Comparison of ENCODE assay signal across 7 mouse cellular contexts in genomic region chr5:103691624-103692530, GRCm38 (mm10). TPM values are rescaled to one million over a fixed set of nuclear protein-coding genes. Genes with fewer than 3 reads are reported as not detected.
DNase-seq lines count a peak whose midpoint lies in the region; ATAC-seq and TF ChIP-seq lines count a peak whose summit lies in the region.

Gene Aff1 (plus strand): TSS chr5:103692374.

- WGBS in embryonic facial prominence, embryonic 10.5 days: 2% methylated on average over 50 of the region's 50 CpGs
- WGBS in intestine, postnatal 0 days: 2% methylated on average over 50 of the region's 50 CpGs
- 4% methylated on average over 50 of the region's 50 CpGs for WGBS in limb, embryonic 10.5 days
- 5% methylated on average over 50 of the region's 50 CpGs for WGBS in midbrain, embryonic 12.5 days

- H3K27me3 ChIP-seq in embryonic facial prominence, embryonic 10.5 days (replicated peaks; ENCODE audit: low read depth, poor library complexity, severe bottlenecking): peaks cover 40% of the 10 kb centered on the region
- peaks cover 13% of the 10 kb centered on the region; the same call in 1 of the 2 replicates for H3K27me3 ChIP-seq in intestine, postnatal 0 days (replicated peaks; ENCODE audit: control insufficient read depth, insufficient read depth, low read length)
- H3K27me3 ChIP-seq in limb, embryonic 10.5 days (ENCODE audit: low read depth, poor library complexity, severe bottlenecking): peaks cover 34% of the 10 kb centered on the region
- peaks cover 44% of the 10 kb centered on the region for H3K27me3 ChIP-seq in midbrain, embryonic 12.5 days

- peak; percentile 98 for DNase-seq in adrenal gland, postnatal 14 days
- peak; percentile 91 for DNase-seq in embryonic facial prominence, embryonic 10.5 days (ENCODE audit: low spot score)
- no peak for DNase-seq in gonadal fat pad, adult 2 months (ENCODE audit: low read depth)
- DNase-seq in limb, embryonic 10.5 days (ENCODE audit: low spot score): peak; percentile 91
- peak; percentile 95 for DNase-seq in skeletal muscle tissue, adult 2 months (ENCODE audit: low read depth, low spot score)

- peak within 1 kb of the TSS; percentile 100 for H3K4me2 ChIP-seq in intestine, postnatal 0 days (replicated peaks; ENCODE audit: low read depth)
- peak within 1 kb of the TSS; percentile 99 for H3K4me2 ChIP-seq in midbrain, embryonic 12.5 days (replicated peaks)

- H3K36me3 ChIP-seq in embryonic facial prominence, embryonic 10.5 days (replicated peaks): no peaks in the 10 kb centered on the region
- H3K36me3 ChIP-seq in intestine, postnatal 0 days (ENCODE audit: control insufficient read depth, insufficient read depth): no peaks in the 10 kb centered on the region
- no peaks in the 10 kb centered on the region for H3K36me3 ChIP-seq in limb, embryonic 10.5 days
- no peaks in the 10 kb centered on the region for H3K36me3 ChIP-seq in midbrain, embryonic 12.5 days

- peak within 1 kb of the TSS; percentile 49 for H3K27ac ChIP-seq in embryonic facial prominence, embryonic 10.5 days (replicated peaks)
- H3K27ac ChIP-seq in intestine, postnatal 0 days (ENCODE audit: low read depth, low read length): peak within 1 kb of the TSS; percentile 42
- peak within 1 kb of the TSS; percentile 66 for H3K27ac ChIP-seq in limb, embryonic 10.5 days
- H3K27ac ChIP-seq in midbrain, embryonic 12.5 days (replicated peaks): no peak within 1 kb of the TSS

- peaks cover 22% of the 10 kb centered on the region for H3K4me1 ChIP-seq in embryonic facial prominence, embryonic 10.5 days
- no peaks in the 10 kb centered on the region for H3K4me1 ChIP-seq in intestine, postnatal 0 days (replicated peaks; ENCODE audit: control insufficient read depth, insufficient read depth, low read length)
- H3K4me1 ChIP-seq in limb, embryonic 10.5 days: peaks cover 22% of the 10 kb centered on the region
- H3K4me1 ChIP-seq in midbrain, embryonic 12.5 days: peaks cover 16% of the 10 kb centered on the region

- H3K4me3 ChIP-seq in embryonic facial prominence, embryonic 10.5 days: peak within 1 kb of the TSS; percentile 64
- H3K4me3 ChIP-seq in intestine, postnatal 0 days (ENCODE audit: low read depth, low read length): peak within 1 kb of the TSS; percentile 72
- H3K4me3 ChIP-seq in limb, embryonic 10.5 days: peak within 1 kb of the TSS; percentile 75
- H3K4me3 ChIP-seq in midbrain, embryonic 12.5 days: peak within 1 kb of the TSS; percentile 55

- TF ChIP-seq CTCF in intestine, postnatal 0 days (IDR thresholded peaks at IDR 0.05; ENCODE audit: low read depth): no peak

- H3K9ac ChIP-seq in intestine, postnatal 0 days (ENCODE audit: low read depth, low read length): peak within 1 kb of the TSS; percentile 60
- peak within 1 kb of the TSS; percentile 51 for H3K9ac ChIP-seq in midbrain, embryonic 12.5 days (replicated peaks)

- peak; percentile 89 for ATAC-seq in intestine, postnatal 0 days
- peak; percentile 92 for ATAC-seq in midbrain, embryonic 12.5 days (ENCODE audit: low FRiP score, low read depth)

- H3K9me3 ChIP-seq in embryonic facial prominence, embryonic 10.5 days: no peaks in the 10 kb centered on the region
- H3K9me3 ChIP-seq in intestine, postnatal 0 days (ENCODE audit: control insufficient read depth): no peaks in the 10 kb centered on the region
- H3K9me3 ChIP-seq in limb, embryonic 10.5 days (replicated peaks): no peaks in the 10 kb centered on the region
- H3K9me3 ChIP-seq in midbrain, embryonic 12.5 days: no peaks in the 10 kb centered on the region

RNA-seq across cellular contexts. Expression of gene Aff1, which starts in this region (rescaled TPM):
- total RNA-seq in adrenal gland, postnatal 14 days (2021): 37.3 and 43.2 TPM in 2 replicates
- polyA plus RNA-seq in embryonic facial prominence, embryonic 10.5 days (2016; fragmentation: Nextera tagmentation; extraction: Ambion mirVana): 4.0 and 5.5 TPM in 2 replicates
- polyA plus RNA-seq in gonadal fat pad, adult 2 months (2012; rRNA removed): 13.5 and 24.7 TPM in 2 replicates
- polyA plus RNA-seq in intestine, postnatal 0 days (2015; fragmentation: Nextera tagmentation; extraction: Ambion mirVana): 5.8 and 6.8 TPM in 2 replicates
- 4.0 and 4.6 TPM in 2 replicates for polyA plus RNA-seq in limb, embryonic 10.5 days (2016; fragmentation: Nextera tagmentation; extraction: Ambion mirVana)
- polyA plus RNA-seq in midbrain, embryonic 12.5 days (2016; fragmentation: Nextera tagmentation; extraction: Ambion mirVana): 5.3 TPM in 2 replicates
